Mouse (Mus musculus) layer of hippocampus, postnatal 36 days (tissue): ENCODE results near the gene Zfp507. TPM values are rescaled to one million over a fixed set of nuclear protein-coding genes. Genes with fewer than 3 reads are reported as not detected.

ENCODE experiments used
- DNase-seq, 2 experiments: peaks; one replicate each; pipeline ENCODE4 v3.0.0; 2022
- total RNA-seq, 2 experiments: library from RNA; stranded (reverse); gene quantifications; 2 replicates each; pipeline ENCODE4 v1.2.3; 2021

Zfp507 gene
- total RNA-seq, 2 experiments from 2014 or later: 27.7 to 34.1 TPM

DNA sequence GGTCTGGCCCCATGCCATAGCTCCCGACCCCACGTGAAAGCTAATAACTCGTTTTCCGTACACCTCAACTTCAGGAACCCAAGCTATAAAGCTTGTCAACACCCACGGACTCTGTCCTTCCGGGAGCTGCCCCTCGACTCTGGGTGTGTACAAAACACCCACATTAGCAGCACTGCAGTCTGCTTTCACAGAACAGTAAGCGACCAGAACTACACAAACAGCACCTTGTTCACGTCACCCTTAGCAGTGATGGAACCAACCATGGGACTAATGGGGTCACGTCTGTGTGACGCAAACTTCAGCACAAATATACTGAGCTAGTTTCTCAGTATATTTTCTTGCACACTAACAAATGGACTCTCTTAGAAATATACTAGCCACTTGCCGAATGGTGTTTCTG is 28.7 kb downstream of the Zfp507 start:
- no peak for DNase-seq

- peak in 1 of 2 experiments; percentile 50 for DNase-seq
These were observed 30.5 kb downstream of the Zfp507 start for GRCm38 (mm10) chr7:35772347-35772746.

GRCm38 (mm10) chr7:35771106-35771505 is 31.7 kb downstream of the Zfp507 start:
- no peak for DNase-seq

- no peak for DNase-seq
These were observed 32.7 kb downstream of the Zfp507 start for GRCm38 (mm10) chr7:35770122-35770521.

DNA sequence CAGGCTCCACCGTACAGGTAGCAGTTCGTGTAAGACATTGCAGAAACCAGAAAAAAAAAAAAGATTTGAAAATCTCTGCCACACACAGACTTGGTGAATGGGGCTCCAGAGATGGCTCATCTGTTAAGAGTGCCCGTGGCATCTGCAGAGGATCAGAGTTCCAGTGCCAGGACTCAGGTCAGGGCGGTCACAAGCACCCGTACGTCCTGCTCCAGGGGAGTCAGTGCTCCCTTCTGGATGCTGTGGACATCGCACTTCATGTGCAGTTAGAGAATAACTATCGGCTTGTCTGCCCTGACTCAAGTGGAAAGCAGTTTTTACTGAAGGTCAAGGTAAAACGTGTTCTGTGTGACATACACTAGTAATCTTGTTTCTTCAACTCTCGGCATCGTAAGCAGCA is 38.3 kb downstream of the Zfp507 start:
- no peak for DNase-seq

DNA sequence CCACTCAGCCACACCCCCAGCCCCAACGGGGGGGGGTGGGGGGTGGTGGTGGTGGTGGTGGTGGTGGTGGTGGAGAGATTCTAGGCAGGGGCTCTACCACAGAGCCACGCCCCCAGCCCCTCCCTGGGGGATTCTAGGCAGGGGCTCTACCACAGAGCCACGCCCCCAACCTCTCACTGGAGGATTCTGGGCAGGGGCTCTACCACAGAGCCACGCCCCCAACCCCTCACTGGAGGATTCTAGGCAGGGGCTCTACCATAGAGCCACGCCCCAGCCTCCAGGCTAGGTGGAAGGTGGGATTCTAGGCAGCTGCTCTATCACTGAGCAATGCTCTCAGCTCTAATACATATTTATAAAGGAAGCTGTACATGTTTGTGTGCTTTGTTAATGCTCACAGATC is 41.0 kb downstream of the Zfp507 start:
- no peak for DNase-seq

GRCm38 (mm10) chr7:35759602-35760001 is 43.2 kb downstream of the Zfp507 start:
- DNase-seq: no peak

DNA sequence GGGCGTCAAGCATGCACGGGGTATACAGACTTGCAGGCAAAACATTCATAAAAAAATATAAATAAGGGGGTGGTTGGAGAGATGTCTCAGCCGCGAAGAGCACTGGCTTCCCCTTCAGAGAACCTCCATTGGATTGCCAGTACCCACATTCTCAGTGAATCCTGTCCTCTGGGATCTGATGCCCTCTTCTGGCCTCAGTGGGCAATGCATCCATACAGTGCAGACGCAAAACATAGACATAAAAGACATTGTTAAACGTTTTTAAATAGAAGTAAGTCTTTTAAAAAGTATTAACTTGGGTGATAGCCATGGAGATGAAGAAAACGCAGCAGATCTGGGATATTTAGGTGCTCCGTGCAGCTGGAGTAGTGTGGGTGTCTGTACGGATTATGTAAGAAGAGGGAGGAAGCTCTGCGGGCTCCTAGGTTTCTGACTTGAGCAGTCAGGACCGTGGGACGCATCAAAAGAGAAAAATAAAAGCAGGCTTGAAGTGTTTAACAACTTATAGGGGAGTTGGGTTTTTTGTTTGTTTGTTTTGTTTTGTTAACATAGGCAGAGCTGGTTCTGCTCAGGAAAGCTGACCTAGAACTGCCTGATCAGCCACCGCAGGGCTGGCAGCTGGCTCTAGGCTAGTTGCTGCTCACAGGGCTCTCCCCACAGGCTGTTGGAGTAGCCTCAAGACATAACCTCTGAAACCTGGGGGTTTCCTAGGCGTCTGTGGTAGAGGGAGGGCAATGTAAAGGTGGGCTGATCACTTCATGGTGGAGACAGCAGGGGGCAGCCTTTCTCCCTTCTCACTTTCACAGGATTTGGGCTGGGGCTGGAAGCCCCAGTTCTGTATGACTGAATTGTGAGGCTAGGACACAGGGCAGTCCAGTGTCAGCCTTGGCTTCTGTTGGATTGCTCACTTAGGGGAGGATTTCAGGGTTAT is 46.0 kb downstream of the Zfp507 start:
- DNase-seq: no peak

GRCm38 (mm10) chr7:35754886-35755168 is 48.0 kb downstream of the Zfp507 start:
- no peak for DNase-seq

- peak; percentile 87 to 88 for DNase-seq
These were observed 48.5 kb downstream of the Zfp507 start, which contains the start of gene Dpy19l3 for GRCm38 (mm10) chr7:35754033-35754885. Gene Dpy19l3 (minus strand): TSS chr7:35754454.

DNA sequence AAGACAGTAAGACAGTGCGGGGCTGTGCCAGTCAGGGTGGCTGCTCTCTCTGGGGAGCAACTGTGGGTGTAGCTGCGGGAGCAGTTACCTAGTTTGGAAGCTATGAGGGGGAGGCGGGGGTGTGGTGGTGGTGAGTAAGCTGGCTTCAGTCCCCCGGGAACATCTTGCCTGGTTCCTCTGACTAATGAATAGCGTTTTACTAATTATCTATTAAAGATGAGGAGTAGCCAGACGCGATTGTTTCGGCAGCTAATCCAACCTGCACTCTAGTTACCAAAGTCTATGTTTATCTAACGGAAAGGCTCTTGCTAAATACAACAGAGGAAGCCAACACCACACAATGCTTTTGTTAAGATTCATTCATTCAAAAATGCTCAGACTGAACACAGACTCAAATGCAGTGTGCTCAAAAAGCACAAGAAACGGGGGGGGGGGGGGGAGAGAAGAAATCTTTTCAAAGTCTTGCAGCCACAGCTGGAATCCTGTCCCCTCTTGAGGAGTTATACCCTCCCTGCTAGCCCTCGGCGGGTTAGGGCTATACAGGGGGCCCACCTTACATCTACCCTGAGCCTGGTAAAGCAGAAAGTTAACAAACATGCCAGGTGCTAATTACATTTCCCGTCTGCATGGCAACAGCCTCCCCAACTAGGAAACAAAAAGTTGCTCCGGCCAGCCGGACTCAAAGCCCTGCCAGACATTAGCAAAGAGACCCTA is 49.3 kb downstream of the Zfp507 start:
- DNase-seq: peak; percentile 52 to 66

GRCm38 (mm10) chr7:35750873-35751272 is 51.9 kb downstream of the Zfp507 start:
- DNase-seq: no peak

DNA sequence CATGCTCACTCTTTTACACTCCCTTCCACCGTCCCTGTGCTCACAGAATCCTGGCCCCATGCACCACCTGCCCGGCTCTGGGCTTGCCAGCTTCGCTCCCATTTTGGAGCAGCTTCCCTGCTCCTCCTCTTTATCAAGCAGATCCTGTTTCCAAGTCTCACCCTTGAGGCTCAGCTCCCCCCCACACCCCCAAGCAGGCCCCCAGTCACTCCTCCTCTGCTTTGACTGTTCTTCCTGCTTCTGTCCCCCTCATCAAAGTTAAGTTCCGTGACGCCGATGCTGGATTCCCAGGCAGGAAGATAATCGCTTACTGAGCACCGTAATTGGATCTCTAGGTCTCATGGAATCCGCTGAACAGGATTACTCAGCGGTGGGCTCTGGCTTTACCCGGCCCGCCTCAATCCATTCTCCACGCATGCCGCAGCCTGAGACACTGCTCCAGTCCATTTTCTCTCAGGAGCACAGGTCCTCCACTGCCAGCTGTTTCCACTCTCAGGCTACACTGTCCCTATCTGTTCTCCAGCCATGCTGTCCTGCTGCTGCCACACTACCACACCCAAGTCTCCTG is 55.3 kb downstream of the Zfp507 start:
- no peak for DNase-seq

DNA sequence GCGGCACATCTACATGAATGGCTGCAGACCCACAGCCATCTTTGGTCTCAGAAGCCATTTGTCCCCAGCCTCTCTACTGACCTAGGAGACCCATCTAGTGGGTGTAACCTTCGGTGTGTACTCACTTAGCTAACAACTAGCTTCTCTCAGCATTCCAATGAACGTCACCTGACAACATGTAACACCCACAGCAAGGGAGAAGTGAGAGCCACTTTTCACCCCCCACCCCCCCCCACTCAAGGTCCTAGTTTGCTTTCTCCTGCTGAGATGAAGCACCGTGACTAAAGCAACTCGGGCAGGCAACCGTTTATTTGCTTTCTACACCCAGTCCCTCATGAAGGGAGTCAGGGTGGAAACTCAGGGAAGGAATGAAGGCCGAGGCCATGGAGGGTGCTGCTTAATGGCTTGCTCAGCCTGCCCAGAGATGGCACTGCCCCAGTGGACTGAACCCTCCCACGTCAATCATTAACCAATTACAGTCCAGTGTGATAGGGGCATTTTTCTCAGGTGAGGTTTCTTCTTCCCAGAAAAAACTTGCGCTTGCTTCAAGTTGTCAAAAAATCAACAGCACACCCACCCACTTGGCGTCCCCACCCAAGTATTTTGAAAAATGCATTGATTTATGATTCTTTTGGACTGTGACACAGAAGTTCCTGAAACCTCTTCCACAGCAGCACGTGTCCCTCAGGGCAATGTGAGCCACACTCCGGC is 56.0 kb downstream of the Zfp507 start:
- DNase-seq: no peak

- no peak for DNase-seq
These were observed 57.5 kb downstream of the Zfp507 start for GRCm38 (mm10) chr7:35745281-35745702.

DNA sequence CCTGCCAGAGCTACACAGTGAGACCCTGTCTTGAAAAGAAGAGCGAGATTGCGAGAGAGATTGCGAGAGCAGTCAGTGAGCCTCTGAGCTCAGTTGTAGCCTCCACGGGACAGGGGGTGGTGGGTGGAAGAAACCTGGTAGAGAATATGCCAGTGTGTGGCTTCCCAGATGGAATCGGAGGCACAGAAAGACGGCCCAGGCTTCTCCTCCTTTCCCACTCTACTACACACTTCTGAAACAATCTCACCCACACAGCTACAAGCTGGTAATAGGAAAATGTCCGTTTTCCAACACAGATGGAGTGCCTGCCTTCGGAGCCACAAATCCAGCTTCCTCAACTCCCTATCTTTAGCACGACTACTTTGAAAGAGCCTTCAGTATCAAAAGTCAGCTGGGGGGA is 58.0 kb downstream of the Zfp507 start:
- DNase-seq: peak; percentile 75 to 76

DNA sequence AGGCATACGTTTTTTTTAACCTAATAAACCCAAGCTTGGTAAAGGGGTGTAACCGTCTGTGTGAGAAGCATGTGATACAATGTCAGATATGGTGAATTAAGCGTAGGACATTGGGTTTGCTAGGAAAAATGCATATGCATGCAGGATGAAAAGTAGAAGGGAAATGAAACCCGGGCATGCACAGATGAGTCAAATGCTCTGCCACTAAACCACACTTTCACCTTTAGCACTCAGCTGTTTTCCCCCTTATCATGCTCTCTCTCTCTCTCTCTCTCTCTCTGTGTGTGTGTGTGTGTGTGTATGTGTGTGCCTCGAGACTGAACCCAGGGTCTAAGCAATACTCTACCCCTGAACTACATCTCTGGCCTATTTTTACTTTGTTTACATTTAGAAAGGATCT is 60.5 kb downstream of the Zfp507 start:
- DNase-seq: no peak

DNA sequence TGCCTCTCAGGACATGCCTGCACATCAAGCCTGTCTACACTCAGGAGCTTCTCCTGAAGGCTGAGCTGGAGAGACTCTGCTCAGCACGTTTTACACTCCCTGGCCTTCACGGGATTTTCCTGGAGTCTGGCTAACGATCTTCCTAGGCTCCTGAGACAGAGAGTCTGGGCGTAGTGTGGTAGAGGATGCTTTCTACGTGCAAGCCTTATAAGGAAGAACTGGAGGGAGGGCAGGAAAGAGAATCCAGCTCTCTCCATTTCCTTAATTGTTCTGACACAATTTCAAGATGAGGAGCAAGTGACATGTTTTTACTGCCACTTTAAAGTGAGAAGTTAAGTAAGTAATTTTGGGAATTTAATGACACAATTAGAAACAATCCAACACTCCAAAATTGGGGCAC is 60.9 kb downstream of the Zfp507 start:
- DNase-seq: no peak

DNA sequence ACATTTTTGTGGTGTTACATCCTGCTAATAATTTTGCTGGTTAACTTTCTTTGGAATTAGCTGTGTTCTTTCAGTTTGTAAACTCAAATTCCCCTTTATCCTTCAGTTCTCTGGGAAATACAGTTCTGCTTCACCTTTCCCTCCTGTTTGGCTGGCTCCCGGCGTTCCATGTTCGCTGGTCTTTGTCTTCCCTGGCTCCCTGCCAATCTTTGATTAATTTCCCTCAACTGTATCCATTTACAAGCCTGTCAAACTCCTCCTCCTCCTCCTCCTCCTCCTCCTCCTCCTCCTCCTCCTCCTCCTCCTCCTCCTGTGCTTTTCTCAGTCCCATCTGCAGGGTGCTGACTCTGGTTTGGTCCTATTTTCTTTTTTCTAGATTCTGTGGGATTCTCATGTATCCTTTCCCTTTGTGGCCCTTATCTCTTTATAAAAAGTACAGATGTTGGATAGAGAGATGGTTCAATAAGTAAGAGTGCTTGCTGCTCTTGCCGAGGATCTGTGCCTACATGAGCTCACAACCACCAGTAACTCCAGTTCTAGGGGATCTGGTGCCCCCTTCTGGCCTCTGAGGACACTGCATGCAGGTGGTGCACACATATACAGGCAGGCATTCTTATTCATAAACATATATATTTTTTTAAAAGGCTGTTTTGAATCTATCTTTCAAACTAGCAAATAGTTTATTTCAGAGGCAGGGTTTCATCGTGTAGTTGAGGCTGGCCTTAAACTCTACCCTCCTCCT is 62.1 kb downstream of the Zfp507 start:
- no peak for DNase-seq

- no peak for DNase-seq
These were observed 63.9 kb downstream of the Zfp507 start for GRCm38 (mm10) chr7:35738871-35739270.
